Mouse (Mus musculus): Measurements from ENCODE around the gene Serpina3f.

DNA sequence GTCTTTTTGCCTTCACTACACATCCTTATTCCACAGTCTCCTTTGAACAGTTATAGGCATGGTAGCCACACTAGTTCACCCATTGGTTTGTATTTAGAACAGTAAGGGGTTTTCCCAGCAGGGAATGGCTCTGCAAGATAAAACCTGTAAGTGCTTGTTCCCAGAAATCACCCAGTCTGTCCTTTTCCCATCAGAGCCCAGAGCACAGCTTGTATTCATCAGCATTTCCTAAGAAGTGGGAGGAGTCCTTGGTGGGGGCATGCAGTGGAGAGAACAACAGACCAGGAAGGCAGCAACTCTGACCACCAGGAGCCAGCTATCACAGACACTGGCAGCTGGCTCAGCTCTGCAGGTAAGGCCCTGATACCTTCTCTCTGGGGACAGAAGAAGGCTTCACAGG, 48.5 kb downstream of the Serpina3f start, which contains the start of gene Serpina3i:
- TF ChIP-seq CTCF (IDR thresholded peaks at IDR 0.05; ENCODE audit: insufficient read depth, low read length) (no peak), POLR2A (IDR thresholded peaks at IDR 0.05; ENCODE audit: borderline replicate concordance, extremely low read depth, low read depth, low read length) (no peak)

Data from lung, adult 2 months (tissue).